Mouse (Mus musculus): ENCODE data around the gene Gsg1l2. TPM values are rescaled to one million over a fixed set of nuclear protein-coding genes. Genes with fewer than 3 reads are reported as not detected.

Gene Gsg1l2
- polyA plus RNA-seq (2014; fragmentation: Illumina TruSeq; extraction: RNeasy Lipid Tissue Mini Kit (QIAGEN cat#74804); ENCODE audit: low read depth, low replicate concordance): not detected

GRCm38 (mm10) chr11:67774379-67774778 is at the start of gene Gsg1l2:
Gene Gsg1l2, plus strand, starts transcription at chr11:67774608.

GRCm38 (mm10) chr11:67771053-67771452 is 3.4 kb upstream of the Gsg1l2 start, which contains the start of gene Glp2r:
Gene Glp2r, minus strand, starts transcription at chr11:67771153.

GRCm38 (mm10) chr11:67797931-67798330 is 23.5 kb downstream of the Gsg1l2 start, which contains the start of gene Dhrs7c:
Gene Dhrs7c, plus strand, starts transcription at chr11:67798187.

Other genes starting within 250 kb of the Gsg1l2 start
- gene Rcvrn, start 79.3 kb upstream of the Gsg1l2 start, polyA plus RNA-seq (2014; fragmentation: Illumina TruSeq; extraction: RNeasy Lipid Tissue Mini Kit (QIAGEN cat#74804); ENCODE audit: low read depth, low replicate concordance): not detected
- 0.13 TPM for gene Glp2r, start 3.5 kb upstream of the Gsg1l2 start, polyA plus RNA-seq (2014; fragmentation: Illumina TruSeq; extraction: RNeasy Lipid Tissue Mini Kit (QIAGEN cat#74804); ENCODE audit: low read depth, low replicate concordance)
- gene Dhrs7c, start 23.6 kb downstream of the Gsg1l2 start, polyA plus RNA-seq (2014; fragmentation: Illumina TruSeq; extraction: RNeasy Lipid Tissue Mini Kit (QIAGEN cat#74804); ENCODE audit: low read depth, low replicate concordance): not detected
- gene Usp43, start 147.5 kb downstream of the Gsg1l2 start, polyA plus RNA-seq (2014; fragmentation: Illumina TruSeq; extraction: RNeasy Lipid Tissue Mini Kit (QIAGEN cat#74804); ENCODE audit: low read depth, low replicate concordance): not detected
- not detected for gene Cfap52, start 191.0 kb downstream of the Gsg1l2 start, polyA plus RNA-seq (2014; fragmentation: Illumina TruSeq; extraction: RNeasy Lipid Tissue Mini Kit (QIAGEN cat#74804); ENCODE audit: low read depth, low replicate concordance)
- 16.3 TPM for gene Stx8, start 191.6 kb downstream of the Gsg1l2 start, polyA plus RNA-seq (2014; fragmentation: Illumina TruSeq; extraction: RNeasy Lipid Tissue Mini Kit (QIAGEN cat#74804); ENCODE audit: low read depth, low replicate concordance)

Data from liver, adult 10 weeks (tissue).